ENCODE assay signal across 7 mouse cellular contexts in genomic region chr7:100918176-100918575, GRCm38 (mm10). TPM values are rescaled to one million over a fixed set of nuclear protein-coding genes. Genes with fewer than 3 reads are reported as not detected.
DNase-seq lines count a peak whose midpoint lies in the region; ATAC-seq and TF ChIP-seq lines count a peak whose summit lies in the region.

No protein-coding gene starts in this region.

- peaks cover 76% of the 10 kb centered on the region for H3K36me3 ChIP-seq in limb, embryonic 13.5 days
- H3K36me3 ChIP-seq in testis, adult 2 months (ENCODE audit: control insufficient read depth, insufficient read depth, low read length), result no peaks in the 10 kb centered on the region

- peaks cover 86% of the 10 kb centered on the region for H3K4me1 ChIP-seq in limb, embryonic 13.5 days
- H3K4me1 ChIP-seq in testis, adult 2 months (ENCODE audit: control insufficient read depth, insufficient read depth, low read length), result peaks cover 3% of the 10 kb centered on the region; the same call in 1 of the 2 replicates

- no peaks in the 10 kb centered on the region for H3K27me3 ChIP-seq in limb, embryonic 13.5 days
- H3K27me3 ChIP-seq in testis, adult 2 months (ENCODE audit: control insufficient read depth, insufficient read depth, low read length), result no peaks in the 10 kb centered on the region

- no peak for ATAC-seq in limb, embryonic 13.5 days (ENCODE audit: low FRiP score, low read depth)

- H3K9ac ChIP-seq in limb, embryonic 13.5 days, result peak overlapping the region; percentile 59

- 26% methylated on average over 6 of the region's 9 CpGs for WGBS in limb, embryonic 13.5 days

- H3K27ac ChIP-seq in limb, embryonic 13.5 days, result peak overlapping the region; percentile 59; the same call in 1 of the 2 replicates
- peak overlapping the region; percentile 45 for H3K27ac ChIP-seq in testis, adult 2 months (ENCODE audit: control insufficient read depth, insufficient read depth, low read depth, low read length)

- peak overlapping the region; percentile 44 for H3K4me2 ChIP-seq in limb, embryonic 13.5 days (replicated peaks)

- DNase-seq in 3T3-L1 (ENCODE audit: low read depth, low spot score) (peak; percentile 60), NIH3T3 (ENCODE audit: low read depth) (peak; percentile 82)
- DNase-seq in heart, adult 8-10 months (ENCODE audit: low spot score), result peak; percentile 67
- no peak for DNase-seq in layer of hippocampus, postnatal 25 days (ENCODE audit: extremely low spot score in 1 of 2, low spot score in 1 of 2)
- no peak for DNase-seq in frontal cortex, postnatal 14 days (ENCODE audit: low spot score in 2 of 2)

- no peak overlapping the region for H3K4me3 ChIP-seq in limb, embryonic 13.5 days
- no peak overlapping the region for H3K4me3 ChIP-seq in testis, adult 2 months (ENCODE audit: control insufficient read depth, low read depth, low read length)

- TF ChIP-seq CTCF in testis, adult 2 months (IDR thresholded peaks at IDR 0.05; ENCODE audit: control insufficient read depth, insufficient read depth, insufficient replicate concordance, low read depth, low read length), result no peak

- H3K9me3 ChIP-seq in limb, embryonic 13.5 days, result no peaks in the 10 kb centered on the region

- no peak for TF ChIP-seq POLR2A in testis, adult 2 months (IDR thresholded peaks at IDR 0.05; ENCODE audit: control insufficient read depth, low read depth, low read length)

RNA-seq across cellular contexts. Expression of gene Arhgef17, which starts 13.7 kb away (rescaled TPM):
- total RNA-seq in heart, adult 8-10 months (2022), result 10 to 100 TPM; 25.0 to 36.6 (median 28.1) TPM
- 7.9 and 8.0 TPM in 2 replicates for polyA plus RNA-seq in limb, embryonic 13.5 days (2015; fragmentation: Nextera tagmentation; extraction: Ambion mirVana)
- polyA plus RNA-seq in testis, adult 2 months (2012; rRNA removed), result 2.8 and 3.0 TPM in 2 replicates
- total RNA-seq in layer of hippocampus, postnatal 25 days (2021), result 100 to 1,000 TPM; 140 to 146 TPM

RNA-seq across cellular contexts. Expression of gene Relt, which starts 54.9 kb away (rescaled TPM):
- 1 to 10 TPM; 3.8 to 4.1 (median 3.9) TPM for total RNA-seq in heart, adult 8-10 months (2022)
- polyA plus RNA-seq in limb, embryonic 13.5 days (2015; fragmentation: Nextera tagmentation; extraction: Ambion mirVana), result 3.6 and 4.3 TPM in 2 replicates
- 3.1 and 4.8 TPM in 2 replicates for polyA plus RNA-seq in testis, adult 2 months (2012; rRNA removed)
- 10 to 100 TPM; 10.1 to 10.4 TPM for total RNA-seq in layer of hippocampus, postnatal 25 days (2021)

RNA-seq across cellular contexts. Expression of gene P2ry6, which starts 56.3 kb away (rescaled TPM):
- total RNA-seq in heart, adult 8-10 months (2022), result 1 to 10 TPM; 2.7 to 4.0 (median 3.3) TPM
- polyA plus RNA-seq in limb, embryonic 13.5 days (2015; fragmentation: Nextera tagmentation; extraction: Ambion mirVana), result 4.7 and 5.6 TPM in 2 replicates
- polyA plus RNA-seq in testis, adult 2 months (2012; rRNA removed), result 2.1 and 2.9 TPM in 2 replicates
- total RNA-seq in layer of hippocampus, postnatal 25 days (2021), result 1 to 10 TPM; 3.9 to 5.6 TPM

Comparison
In these comparisons a context has a peak if more than half of its experiments do, and no peak if none do; other contexts are left out.
1. DNase-seq: peak in 3T3-L1 (single experiment), NIH3T3 (single experiment) and heart, adult 8-10 months (single experiment); none in layer of hippocampus, postnatal 25 days (0 of 2) and frontal cortex, postnatal 14 days (0 of 2).